Mouse (Mus musculus) embryonic fibroblast, embryonic 13.5 days (primary cell): ENCODE results near the gene Olfr798.

Experiments
- CTCF ChIP-seq: IDR thresholded peaks from 2 replicates; pipeline ENCODE4 v1.5.1; 2011; ENCODE audit warnings: mild to moderate bottlenecking, control low read depth, low read length, moderate library complexity, borderline replicate concordance; ENCODE audit not compliant: insufficient read depth
- POLR2A ChIP-seq: IDR thresholded peaks from 2 replicates; pipeline ENCODE4 v1.6.1; 2011; ENCODE audit warnings: low read depth, mild to moderate bottlenecking, control low read depth, low read length, moderate library complexity

DNA sequence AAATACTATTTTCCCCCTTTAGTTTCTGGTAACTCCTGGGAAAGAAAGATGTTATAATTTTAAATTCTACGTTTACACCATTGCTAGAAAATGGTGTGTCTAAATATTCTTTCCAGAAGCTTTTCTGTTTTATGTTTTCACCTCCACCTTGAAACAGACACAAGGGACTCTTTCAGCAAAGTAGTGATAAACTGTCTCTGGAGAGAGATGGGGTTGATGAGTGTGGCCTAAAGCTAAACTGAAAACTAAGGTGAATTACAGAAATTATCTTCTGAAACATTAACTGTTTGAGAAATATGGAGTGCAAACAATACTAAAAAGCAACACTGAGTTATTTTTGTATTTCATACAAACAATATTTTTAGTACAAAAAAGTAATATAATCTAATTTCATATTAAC lies at the start of gene Olfr798:
- TF ChIP-seq POLR2A (no peak), CTCF (no peak)
